Mouse (Mus musculus): ENCODE measurements around the gene Myo9b. TPM values are rescaled to one million over a fixed set of nuclear protein-coding genes. Genes with fewer than 3 reads are reported as not detected.

Gene Myo9b
- total RNA-seq, 2 experiments from 2014 or later = 47.3 to 48.5 TPM

DNA sequence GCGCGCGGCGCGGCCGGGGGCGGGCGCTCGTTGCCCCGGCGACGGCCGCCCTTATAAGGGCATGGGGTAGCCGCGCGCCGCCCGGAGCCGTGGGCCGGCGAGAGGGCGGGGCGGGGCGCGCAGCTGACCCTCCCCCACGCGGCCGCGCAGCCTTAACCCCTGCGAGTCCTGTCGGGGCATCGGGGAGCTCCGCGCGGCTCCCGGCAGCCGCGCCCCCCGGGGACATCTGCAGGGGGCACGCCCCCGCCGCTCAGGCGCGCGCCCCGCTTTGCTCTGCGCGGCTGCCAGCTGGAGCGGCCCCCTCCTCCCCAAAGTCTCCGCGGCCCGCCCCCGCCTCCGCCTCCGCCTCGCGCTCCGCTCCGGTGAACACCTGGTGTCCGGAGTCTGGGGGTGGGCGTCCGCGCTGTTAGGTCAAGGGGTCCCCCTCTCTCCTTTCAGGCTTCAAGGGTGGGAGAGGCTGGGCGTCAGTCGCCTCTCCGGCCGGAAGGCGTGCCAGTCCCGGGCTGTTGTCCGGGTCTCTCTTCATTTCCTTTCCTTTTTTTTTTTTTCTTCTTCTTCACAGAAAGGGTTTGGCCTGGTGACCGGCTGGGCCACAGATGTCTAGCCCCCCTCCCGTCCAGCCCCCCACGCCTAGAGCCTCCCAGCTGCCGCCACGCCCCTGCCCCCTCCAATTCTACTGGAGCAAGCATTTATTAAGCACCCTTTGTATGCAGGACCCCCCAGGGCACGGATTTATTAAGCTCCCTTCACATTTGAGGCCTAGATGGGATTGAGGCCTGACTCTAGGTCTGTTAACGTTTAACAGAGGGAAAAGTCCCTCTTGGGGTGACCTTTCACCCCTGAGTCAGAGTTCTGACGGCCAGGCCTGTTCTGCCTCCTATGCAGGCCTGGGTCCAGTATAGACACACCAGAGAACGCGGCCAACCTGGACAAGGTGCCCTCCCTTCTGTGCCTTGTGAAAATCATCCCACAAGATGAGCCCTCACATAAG lies 109.8 kb downstream of the Myo9b start:
- intact Hi-C loops (cut with DNase I) = no loop called here
- peak; percentile 86 for DNase-seq

DNA sequence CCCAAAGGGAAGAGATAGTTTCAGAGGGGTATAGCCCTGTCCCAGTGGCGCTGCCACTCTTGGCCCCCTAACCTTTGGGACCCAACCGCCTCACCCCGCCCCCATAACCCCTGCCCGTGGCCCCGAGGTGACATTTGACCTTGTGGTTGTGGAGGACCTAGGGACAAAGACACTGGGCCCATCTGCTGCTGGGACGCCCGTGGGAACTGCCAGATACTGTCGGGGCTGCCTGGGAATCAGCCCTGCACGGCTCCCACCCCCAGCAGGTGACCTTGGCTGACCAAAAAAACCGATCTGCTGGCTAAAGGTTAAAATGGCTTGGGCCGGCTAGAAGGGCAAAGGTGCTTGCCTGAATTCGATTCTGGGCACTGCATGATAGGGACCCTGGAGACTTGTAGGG lies 110.9 kb downstream of the Myo9b start:
- no peak for DNase-seq
- intact Hi-C loops (cut with DNase I) = no loop called here

DNA sequence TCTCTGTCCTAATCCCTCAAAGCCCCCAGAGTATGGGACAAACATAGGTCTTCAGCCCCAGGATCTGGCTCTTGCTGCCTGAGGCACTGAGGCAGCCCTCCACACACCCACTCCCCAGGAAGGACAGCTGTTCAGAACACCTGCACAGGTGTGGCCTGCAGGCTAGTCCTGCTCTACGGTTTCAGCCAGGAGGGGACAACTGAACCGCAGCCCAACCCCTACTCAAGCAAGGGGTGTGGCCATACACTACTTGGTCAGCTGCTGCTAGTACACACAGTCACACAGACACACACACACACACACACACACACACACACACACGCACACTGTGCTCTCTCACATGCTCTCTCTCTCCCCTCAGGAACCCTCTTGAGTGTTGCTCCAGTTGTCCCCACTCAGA lies 111.3 kb downstream of the Myo9b start:
- DNase-seq = no peak
- intact Hi-C loops (cut with DNase I) = no loop called here

GRCm38 (mm10) chr8:71385212-71385835 lies 112.8 kb downstream of the Myo9b start:
- no peak for DNase-seq
- intact Hi-C loops (cut with DNase I) = no loop called here

- intact Hi-C loops (cut with DNase I) = no loop called here
These were observed 115.8 kb downstream of the Myo9b start for GRCm38 (mm10) chr8:71388267-71388666.

DNA sequence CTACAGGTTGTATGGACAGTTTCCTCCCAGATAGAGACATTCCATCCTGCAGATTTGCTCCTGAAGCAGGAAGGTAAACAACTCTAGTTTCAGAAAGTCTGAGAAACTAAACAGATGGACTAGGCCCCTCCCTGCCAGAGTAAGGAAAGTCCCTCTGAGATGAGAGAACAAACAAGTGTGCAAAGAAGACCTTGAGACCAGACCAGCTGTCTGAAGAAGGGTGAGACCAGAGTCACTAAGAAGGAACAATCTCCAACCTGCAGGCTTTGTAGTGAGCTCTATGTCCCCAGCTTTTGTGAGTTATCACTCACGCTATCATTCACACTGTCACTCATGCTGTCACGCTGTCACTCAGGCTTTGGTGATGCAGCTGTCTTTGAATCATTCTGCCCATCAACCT lies 119.2 kb downstream of the Myo9b start:
- intact Hi-C loops (cut with DNase I) = no loop called here
- no peak for DNase-seq

More at GRCm38 (mm10) chr8:71388267-71388666, 115.8 kb downstream of the Myo9b start:
- DNase-seq = no peak

DNA sequence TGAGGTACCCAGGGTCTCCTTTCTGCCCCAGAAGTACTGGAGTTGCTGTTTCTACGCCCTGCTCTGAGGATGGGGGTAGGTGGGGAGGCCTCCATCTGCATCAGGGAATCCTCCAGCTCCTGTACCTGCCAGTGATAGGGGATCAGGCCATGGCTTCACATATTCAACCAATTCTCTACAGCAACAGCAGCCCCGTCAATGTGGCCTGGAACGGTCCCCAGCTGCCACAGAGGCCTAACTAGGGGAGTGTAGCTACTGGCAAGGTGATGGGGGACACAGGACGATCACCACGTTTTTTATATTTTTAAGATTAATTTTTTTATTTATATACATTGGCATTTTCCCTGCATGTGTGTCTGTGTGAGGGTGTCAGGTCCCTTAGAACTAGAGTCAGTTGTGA lies 119.9 kb downstream of the Myo9b start:
- intact Hi-C loops (cut with DNase I) = no loop called here
- no peak for DNase-seq

DNA sequence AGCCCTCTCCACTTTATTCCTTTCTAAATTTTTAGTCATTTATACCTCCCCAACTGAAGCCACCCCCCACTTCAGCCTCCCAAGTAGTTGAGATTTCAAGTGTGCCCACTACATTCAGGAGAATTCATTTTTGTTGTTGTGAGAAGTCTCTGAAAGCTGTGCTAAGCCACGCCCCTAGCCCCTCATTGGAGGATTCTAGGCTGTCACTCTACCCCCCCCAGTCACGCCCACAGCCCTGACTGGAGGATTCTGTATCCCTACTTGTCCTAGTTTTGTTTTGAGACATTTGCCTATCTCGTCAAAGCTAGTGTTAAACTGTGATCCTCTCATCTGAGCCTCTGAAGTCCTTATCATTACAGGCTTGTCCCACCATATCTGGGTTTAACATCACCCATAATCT lies 120.4 kb downstream of the Myo9b start:
- intact Hi-C loops (cut with DNase I) = no loop called here
- no peak for DNase-seq

GRCm38 (mm10) chr8:71394481-71394880 lies 122.0 kb downstream of the Myo9b start:
- intact Hi-C loops (cut with DNase I) = no loop called here
- no peak for DNase-seq

DNA sequence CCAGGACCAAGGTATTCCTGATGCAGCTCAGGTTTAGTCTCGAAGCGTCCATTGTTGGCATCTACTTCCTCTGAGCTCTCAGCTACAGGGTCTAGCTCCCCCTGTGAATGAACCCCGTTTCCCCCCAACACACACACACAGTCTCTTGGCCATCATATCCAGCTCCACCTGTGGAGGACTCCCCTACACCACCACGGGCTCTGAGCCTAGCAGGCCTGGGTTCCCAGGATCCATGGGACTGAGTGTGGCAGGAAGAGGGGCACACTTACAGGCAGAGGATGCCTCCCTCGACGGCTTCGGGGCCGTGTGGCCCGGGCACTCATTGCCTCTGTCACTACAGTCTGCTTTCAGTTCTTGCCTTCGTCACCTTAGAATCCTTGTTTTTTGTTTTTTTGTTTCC lies 122.6 kb downstream of the Myo9b start:
- intact Hi-C loops (cut with DNase I) = no loop called here
- DNase-seq = no peak

DNA sequence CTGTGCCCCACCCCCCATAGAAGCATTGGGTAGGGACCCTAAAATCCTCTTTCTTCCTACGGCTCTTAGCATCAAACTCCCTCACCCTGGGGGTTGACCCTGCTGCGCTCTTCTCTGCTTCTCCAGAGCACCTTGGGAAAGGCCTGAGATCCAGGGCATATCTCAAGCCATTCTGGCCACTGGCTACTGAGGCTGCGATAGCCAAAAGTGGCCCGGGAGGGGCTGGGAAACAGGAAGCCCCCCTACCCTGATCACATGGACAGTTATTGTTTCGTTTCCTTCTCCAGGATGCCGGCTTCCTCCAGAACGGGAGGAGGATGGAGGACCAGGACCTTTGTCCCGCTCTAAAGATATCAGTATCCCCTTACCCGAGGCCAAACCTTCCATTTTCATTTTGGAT lies 123.1 kb downstream of the Myo9b start, which contains the start of gene Ushbp1:
TSS of gene Ushbp1 (minus strand) at position 174 of the 400 bp plus-strand sequence.
- DNase-seq = no peak
- intact Hi-C loops (cut with DNase I) = no loop called here

GRCm38 (mm10) chr8:71396639-71397305 lies 124.3 kb downstream of the Myo9b start, which contains the start of gene Babam1:
Gene Babam1 (plus strand): TSS chr8:71396861.
- intact Hi-C loops (cut with DNase I) = no loop called here
- DNase-seq = peak; percentile 95

- intact Hi-C loops (cut with DNase I) = no loop called here
- no peak for DNase-seq
These were observed 125.2 kb downstream of the Myo9b start for GRCm38 (mm10) chr8:71397701-71398100.

DNA sequence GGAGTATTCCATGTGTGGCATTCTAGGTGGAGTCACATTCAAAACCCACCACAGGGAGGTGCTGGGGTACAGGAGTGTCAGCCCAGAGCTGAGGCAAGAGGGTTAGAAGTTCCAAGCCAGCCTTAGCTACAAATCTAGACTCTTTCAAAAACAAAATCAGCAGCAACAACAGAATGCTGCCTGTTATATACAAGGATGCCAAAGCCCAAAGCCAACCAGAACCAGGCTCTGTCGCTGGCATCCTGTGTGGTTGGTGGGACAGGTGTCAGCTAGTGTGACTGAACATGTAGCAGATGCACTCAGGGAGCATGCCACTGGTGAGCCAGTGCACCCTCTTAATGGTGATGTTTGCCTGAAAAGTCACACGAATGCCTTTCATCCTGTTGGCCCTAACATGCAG lies 128.3 kb downstream of the Myo9b start:
- DNase-seq = no peak
- intact Hi-C loops (cut with DNase I) = no loop called here

GRCm38 (mm10) chr8:71401454-71401853 lies 128.9 kb downstream of the Myo9b start:
- intact Hi-C loops (cut with DNase I) = no loop called here
- no peak for DNase-seq

- intact Hi-C loops (cut with DNase I) = no loop called here
- no peak for DNase-seq
These were observed 130.0 kb downstream of the Myo9b start for GRCm38 (mm10) chr8:71402446-71402964.

GRCm38 (mm10) chr8:71403107-71403885 lies 130.8 kb downstream of the Myo9b start:
- DNase-seq = no peak
- intact Hi-C loops (cut with DNase I) = no loop called here

- no peak for DNase-seq
- intact Hi-C loops (cut with DNase I) = no loop called here
These were observed 131.5 kb downstream of the Myo9b start for GRCm38 (mm10) chr8:71404011-71404410.

DNA sequence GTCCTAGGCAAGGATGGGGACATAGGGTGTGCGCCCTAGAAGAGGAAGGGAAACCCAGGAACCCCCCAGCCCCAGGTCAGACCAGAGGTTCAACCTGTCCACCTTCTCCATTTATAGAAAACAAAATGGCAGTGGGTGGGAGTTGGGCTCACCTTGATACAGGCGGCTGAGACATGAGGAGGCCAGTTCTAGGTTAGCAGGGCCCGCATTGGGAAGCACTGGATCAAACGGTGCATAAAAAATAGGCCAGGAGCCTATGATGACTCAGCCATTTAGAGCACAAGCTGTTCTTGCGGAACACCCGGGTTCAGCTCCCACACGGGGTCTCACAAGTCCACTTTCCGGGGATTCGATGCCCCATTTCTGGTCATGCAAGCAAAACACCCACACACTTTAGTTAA lies 132.4 kb downstream of the Myo9b start:
- intact Hi-C loops (cut with DNase I) = no loop called here
- no peak for DNase-seq

DNA sequence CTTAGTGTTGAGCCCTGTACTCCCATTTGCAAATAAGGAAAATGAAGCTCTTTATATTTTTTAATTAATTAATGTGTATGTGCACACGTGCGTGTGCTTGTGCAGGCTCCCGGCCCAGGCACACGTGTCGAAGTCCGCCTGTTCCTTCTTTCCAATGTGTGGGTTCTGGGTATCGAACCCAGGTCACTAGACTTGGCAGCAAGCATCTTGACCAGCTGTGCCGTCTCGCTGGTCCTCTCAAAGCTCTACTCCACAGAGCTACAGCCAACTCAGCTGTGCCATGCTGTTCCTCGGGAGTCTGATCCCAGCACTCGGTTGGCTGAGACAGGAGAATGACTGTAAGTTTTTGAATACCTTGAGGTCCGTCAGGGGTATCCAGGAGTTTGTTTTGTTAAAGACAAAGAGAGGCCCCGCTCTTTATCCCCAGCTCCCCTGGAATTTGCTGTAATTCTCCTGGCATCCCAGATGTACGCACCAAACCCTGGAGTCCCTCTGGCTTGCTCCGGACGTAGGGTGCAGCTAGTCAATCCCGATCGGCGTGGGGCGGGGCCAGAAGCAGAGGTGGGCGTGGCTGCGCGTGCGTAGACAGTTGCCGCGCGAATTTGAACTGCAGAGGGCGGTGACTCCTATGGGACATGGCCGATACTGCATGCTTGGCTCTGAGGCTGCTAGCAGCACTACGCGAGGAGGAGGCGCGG lies 133.0 kb downstream of the Myo9b start, which contains the start of gene Ankle1:
TSS of gene Ankle1 (plus strand) at position 610 of the 698 bp plus-strand sequence.
- intact Hi-C loops (cut with DNase I) = no loop called here

More for the DNA sequence above, 133.0 kb downstream of the Myo9b start, which contains the start of gene Ankle1:
- peak; percentile 96 for DNase-seq

Measured in left cerebral cortex, postnatal 4 days (tissue).